Mouse (Mus musculus): ENCODE measurements around the gene Nfx1. TPM values are rescaled to one million over a fixed set of nuclear protein-coding genes. Genes with fewer than 3 reads are reported as not detected.

Gene Nfx1
- polyA plus RNA-seq, 1 experiment = 24.3 TPM

- WGBS = 67% methylated on average over 9 of the region's 9 CpGs
- peaks cover 7% of the 10 kb centered on the region for H3K36me3 ChIP-seq (ENCODE audit: control insufficient read depth, insufficient read depth, low read length)
These were observed 34.4 kb upstream of the Nfx1 start for GRCm38 (mm10) chr4:40936175-40936839.

GRCm38 (mm10) chr4:40938793-40939192 is 31.9 kb upstream of the Nfx1 start:
- Histone ChIP-seq H3K36me3 (ENCODE audit: control insufficient read depth, insufficient read depth, low read length) (peaks cover 7% of the 10 kb centered on the region), H3K4me1 (ENCODE audit: control insufficient read depth, insufficient read depth, low read length) (no peaks in the 10 kb centered on the region), H3K27me3 (replicated peaks; ENCODE audit: control insufficient read depth, insufficient read depth, low read length) (no peaks in the 10 kb centered on the region), H3K4me3 (ENCODE audit: insufficient read depth, low read depth, low read length) (no peak overlapping the region), H3K27ac (ENCODE audit: insufficient read depth, low read depth, low read length) (no peak overlapping the region)
- DNase-seq = no peak
- 95% methylated on average over 5 of the region's 5 CpGs for WGBS
- no peak for TF ChIP-seq CTCF (conservative IDR thresholded peaks at IDR 0.05; ENCODE audit: insufficient read depth, insufficient read length, low read depth, low read length)
- no peak for TF ChIP-seq POLR2A (IDR thresholded peaks at IDR 0.05; ENCODE audit: low read depth, low read length)

More at GRCm38 (mm10) chr4:40936175-40936839, 34.4 kb upstream of the Nfx1 start:
- Histone ChIP-seq H3K4me3 (ENCODE audit: insufficient read depth, low read depth, low read length) (no peak overlapping the region), H3K27me3 (replicated peaks; ENCODE audit: control insufficient read depth, insufficient read depth, low read length) (no peaks in the 10 kb centered on the region), H3K4me1 (ENCODE audit: control insufficient read depth, insufficient read depth, low read length) (no peaks in the 10 kb centered on the region), H3K27ac (ENCODE audit: insufficient read depth, low read depth, low read length) (no peak overlapping the region)
- DNase-seq = peak; percentile 49
- TF ChIP-seq POLR2A (IDR thresholded peaks at IDR 0.05; ENCODE audit: low read depth, low read length) (no peak), CTCF (conservative IDR thresholded peaks at IDR 0.05; ENCODE audit: insufficient read depth, insufficient read length, low read depth, low read length) (no peak)

GRCm38 (mm10) chr4:40943651-40944050 is 27.1 kb upstream of the Nfx1 start:
- H3K27me3 ChIP-seq (replicated peaks; ENCODE audit: control insufficient read depth, insufficient read depth, low read length) = no peaks in the 10 kb centered on the region
- H3K27ac ChIP-seq (ENCODE audit: insufficient read depth, low read depth, low read length) = no peak overlapping the region
- peaks cover 2% of the 10 kb centered on the region; the same call in 1 of the 2 replicates for H3K4me1 ChIP-seq (ENCODE audit: control insufficient read depth, insufficient read depth, low read length)
- TF ChIP-seq CTCF (conservative IDR thresholded peaks at IDR 0.05; ENCODE audit: insufficient read depth, insufficient read length, low read depth, low read length) (no peak), POLR2A (IDR thresholded peaks at IDR 0.05; ENCODE audit: low read depth, low read length) (no peak)
- H3K36me3 ChIP-seq (ENCODE audit: control insufficient read depth, insufficient read depth, low read length) = peaks cover 2% of the 10 kb centered on the region; the same call in 1 of the 2 replicates
- no peak for DNase-seq
- WGBS = 96% methylated on average over 5 of the region's 5 CpGs
- H3K4me3 ChIP-seq (ENCODE audit: insufficient read depth, low read depth, low read length) = no peak overlapping the region

- Histone ChIP-seq H3K27me3 (replicated peaks; ENCODE audit: control insufficient read depth, insufficient read depth, low read length) (no peaks in the 10 kb centered on the region), H3K4me1 (ENCODE audit: control insufficient read depth, insufficient read depth, low read length) (peaks cover 2% of the 10 kb centered on the region; the same call in 1 of the 2 replicates), H3K36me3 (ENCODE audit: control insufficient read depth, insufficient read depth, low read length) (peaks cover 2% of the 10 kb centered on the region; the same call in 1 of the 2 replicates), H3K4me3 (ENCODE audit: insufficient read depth, low read depth, low read length) (peak overlapping the region; percentile 61; the same call in 1 of the 2 replicates), H3K27ac (ENCODE audit: insufficient read depth, low read depth, low read length) (no peak overlapping the region)
- no peak for DNase-seq
- no peak for TF ChIP-seq CTCF (conservative IDR thresholded peaks at IDR 0.05; ENCODE audit: insufficient read depth, insufficient read length, low read depth, low read length)
- no peak for TF ChIP-seq POLR2A (IDR thresholded peaks at IDR 0.05; ENCODE audit: low read depth, low read length)
- WGBS = 66% methylated on average over 7 of the region's 7 CpGs
These were observed 24.1 kb upstream of the Nfx1 start for GRCm38 (mm10) chr4:40946516-40947121.

GRCm38 (mm10) chr4:40947565-40948159 is 23.0 kb upstream of the Nfx1 start:
- DNase-seq = no peak
- TF ChIP-seq CTCF (conservative IDR thresholded peaks at IDR 0.05; ENCODE audit: insufficient read depth, insufficient read length, low read depth, low read length) (no peak), POLR2A (IDR thresholded peaks at IDR 0.05; ENCODE audit: low read depth, low read length) (no peak)
- peak overlapping the region; percentile 61 for H3K4me3 ChIP-seq (ENCODE audit: insufficient read depth, low read depth, low read length)
- H3K4me1 ChIP-seq (ENCODE audit: control insufficient read depth, insufficient read depth, low read length) = peaks cover 2% of the 10 kb centered on the region; the same call in 1 of the 2 replicates
- WGBS = under 1% methylated on average over 40 of the region's 40 CpGs
- peaks cover 2% of the 10 kb centered on the region; the same call in 1 of the 2 replicates for H3K36me3 ChIP-seq (ENCODE audit: control insufficient read depth, insufficient read depth, low read length)
- no peaks in the 10 kb centered on the region for H3K27me3 ChIP-seq (replicated peaks; ENCODE audit: control insufficient read depth, insufficient read depth, low read length)
- H3K27ac ChIP-seq (ENCODE audit: insufficient read depth, low read depth, low read length) = peak overlapping the region; percentile 52

GRCm38 (mm10) chr4:40948160-40948708 is 22.5 kb upstream of the Nfx1 start, which contains the start of the genes Bag1 and Chmp5:
Gene Bag1 (minus strand): TSS chr4:40948294.
Gene Chmp5 (plus strand): TSS chr4:40948407.
- peaks cover 2% of the 10 kb centered on the region; the same call in 1 of the 2 replicates for H3K4me1 ChIP-seq (ENCODE audit: control insufficient read depth, insufficient read depth, low read length)
- DNase-seq = peak; percentile 99
- whole genome bisulfite sequencing = under 1% methylated on average over 50 of the region's 50 CpGs
- TF ChIP-seq CTCF (conservative IDR thresholded peaks at IDR 0.05; ENCODE audit: insufficient read depth, insufficient read length, low read depth, low read length) = 0 out of 2 replicates have a peak, but pooled peaks have one; percentile 1
- TF ChIP-seq POLR2A (IDR thresholded peaks at IDR 0.05; ENCODE audit: low read depth, low read length) = no peak
- peak within 1 kb of the TSS; percentile 61 for H3K27ac ChIP-seq (ENCODE audit: insufficient read depth, low read depth, low read length)
- H3K27me3 ChIP-seq (replicated peaks; ENCODE audit: control insufficient read depth, insufficient read depth, low read length) = no peaks in the 10 kb centered on the region
- peak within 1 kb of the TSS; percentile 81 for H3K4me3 ChIP-seq (ENCODE audit: insufficient read depth, low read depth, low read length)
- peaks cover 2% of the 10 kb centered on the region; the same call in 1 of the 2 replicates for H3K36me3 ChIP-seq (ENCODE audit: control insufficient read depth, insufficient read depth, low read length)
